Mouse (Mus musculus): ENCODE data around the gene Socs3. TPM values are rescaled to one million over a fixed set of nuclear protein-coding genes. Genes with fewer than 3 reads are reported as not detected.

The Socs3 gene
- total RNA-seq, 2 experiments from 2014 or later = 4.4 to 6.1 TPM

DNA sequence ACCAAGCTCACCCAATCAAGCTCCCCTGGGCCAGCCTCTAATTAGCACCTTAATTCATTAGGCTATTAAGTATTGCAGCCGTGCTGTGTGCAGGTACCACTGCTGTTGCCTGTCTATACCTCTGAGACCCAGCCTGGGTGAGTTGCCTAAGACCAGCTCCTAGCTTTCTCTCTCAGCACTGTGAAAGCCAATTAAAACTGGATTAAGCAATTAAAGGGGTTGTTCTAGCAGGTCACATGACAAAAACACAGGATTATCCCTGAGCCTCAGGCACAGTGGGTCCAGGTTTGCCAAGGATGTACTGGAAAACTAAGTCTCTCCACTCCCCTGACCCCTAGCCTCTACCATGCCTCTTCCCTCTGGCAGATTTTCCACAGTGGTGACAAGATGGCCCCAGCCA, 44.3 kb downstream of the Socs3 start:
- TF ChIP-seq CTCF (IDR thresholded peaks at IDR 0.05) = no peak
- intact Hi-C loops (cut with DNase I) = no loop called here

DNA sequence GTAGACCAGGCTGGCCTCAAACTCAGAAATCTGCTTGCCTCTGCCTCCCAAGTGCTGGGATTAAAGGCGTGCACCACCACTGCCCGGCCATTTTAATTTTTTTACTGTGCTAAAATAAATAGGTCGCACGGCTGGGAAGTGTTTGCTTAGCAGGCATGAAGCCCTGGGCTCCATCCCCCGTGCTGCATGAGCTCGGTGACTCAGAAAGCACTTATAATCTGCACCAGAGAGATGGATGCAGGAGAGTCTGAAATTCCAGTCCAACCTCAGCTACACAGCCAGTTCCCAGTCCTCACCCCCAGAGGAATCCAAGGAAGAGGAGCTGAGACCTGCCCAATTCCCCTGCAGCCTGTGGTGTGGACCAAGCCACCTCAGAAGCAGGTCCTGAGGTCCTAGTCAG, 45.4 kb downstream of the Socs3 start:
- no peak overlapping the region for H3K4me3 ChIP-seq
- no peak; the same call in 1 of the 2 replicates for TF ChIP-seq CTCF (IDR thresholded peaks at IDR 0.05)
- intact Hi-C loops (cut with DNase I) = no loop called here
- DNase-seq (ENCODE audit: extremely low spot score in 1 of 2, low spot score in 2 of 2) = no peak
- H3K27ac ChIP-seq = no peak overlapping the region

More for the DNA sequence above, 44.3 kb downstream of the Socs3 start:
- Histone ChIP-seq H3K27ac (no peak overlapping the region), H3K4me3 (no peak overlapping the region)
- no peak for DNase-seq (ENCODE audit: extremely low spot score in 1 of 2, low spot score in 2 of 2)

DNA sequence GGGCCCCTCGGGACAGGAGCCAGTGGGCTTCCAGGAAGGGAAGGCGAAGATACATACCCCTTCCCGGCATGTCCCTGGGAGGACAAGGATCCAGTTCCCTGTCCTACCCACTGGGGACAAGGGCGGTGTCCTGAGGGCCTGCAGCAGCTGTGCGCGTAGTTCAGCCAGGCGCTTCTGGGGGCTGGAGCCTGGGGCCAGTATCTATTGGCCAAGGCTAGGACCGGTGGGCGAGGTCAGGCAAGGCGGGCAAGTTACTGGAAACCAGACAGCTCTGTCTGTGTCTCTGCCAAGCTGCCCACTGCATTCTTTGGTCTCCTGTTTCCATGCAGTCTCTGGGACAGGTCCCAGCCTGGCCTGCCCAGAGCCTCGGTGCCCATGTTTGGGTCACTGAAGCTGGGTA, 46.6 kb downstream of the Socs3 start:
- TF ChIP-seq CTCF (IDR thresholded peaks at IDR 0.05) = no peak
- intact Hi-C loops (cut with DNase I) = no loop called here
- Histone ChIP-seq H3K4me3 (no peak overlapping the region), H3K27ac (no peak overlapping the region)
- no peak for DNase-seq (ENCODE audit: extremely low spot score in 1 of 2, low spot score in 2 of 2)

DNA sequence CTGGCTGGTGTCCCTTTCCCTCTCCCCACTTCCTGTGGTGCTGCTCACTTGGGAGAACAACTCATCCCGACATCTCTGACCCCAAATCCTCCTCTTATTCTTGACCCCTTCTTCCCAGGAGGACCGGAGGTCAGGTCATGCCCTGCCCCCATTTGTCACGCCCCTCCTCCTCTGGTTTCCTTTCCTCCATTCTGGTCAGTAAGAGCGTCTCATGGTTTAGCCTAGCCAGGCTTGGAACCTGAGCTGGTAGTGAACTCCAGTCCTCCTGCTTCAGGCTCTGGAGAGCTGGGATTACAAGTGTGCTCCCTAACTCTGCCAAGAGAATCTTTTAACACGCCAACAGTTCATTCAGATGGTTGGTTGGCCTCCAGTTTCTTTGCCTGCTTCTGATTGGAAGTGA, 50.6 kb downstream of the Socs3 start:
- H3K4me3 ChIP-seq = no peak overlapping the region
- H3K27ac ChIP-seq = no peak overlapping the region
- no peak for TF ChIP-seq CTCF (IDR thresholded peaks at IDR 0.05)
- no peak for DNase-seq (ENCODE audit: extremely low spot score in 1 of 2, low spot score in 2 of 2)
- intact Hi-C loops (cut with DNase I) = no loop called here

DNA sequence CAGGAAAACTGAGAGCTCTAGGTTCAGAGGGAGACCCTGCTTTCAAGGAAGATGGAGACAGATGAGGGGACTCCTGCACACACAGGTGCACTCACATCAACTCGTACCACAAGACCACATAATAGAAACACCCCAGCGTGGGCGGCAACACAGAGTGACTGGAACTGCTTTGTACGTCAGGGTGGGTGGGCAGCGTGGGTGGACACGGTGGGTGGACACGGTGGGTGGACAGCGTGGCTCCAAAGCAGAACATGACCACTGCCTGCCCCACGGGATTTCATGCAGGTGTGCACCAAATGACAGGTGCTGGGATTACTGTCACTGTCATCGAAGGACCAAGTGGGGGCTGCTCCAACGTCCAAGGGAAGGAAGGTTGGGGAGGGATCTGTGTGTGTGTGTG, 51.3 kb downstream of the Socs3 start:
- Histone ChIP-seq H3K27ac (no peak overlapping the region), H3K4me3 (no peak overlapping the region)
- no peak for DNase-seq (ENCODE audit: extremely low spot score in 1 of 2, low spot score in 2 of 2)
- TF ChIP-seq CTCF (IDR thresholded peaks at IDR 0.05) = no peak
- intact Hi-C loops (cut with DNase I) = no loop called here

Small RNAs within 50 kb of the gene (microRNA-seq; reads per million reads assigned to microRNA genes)
- 0.48 to 2.4 reads per million in 2 experiments for gene Mir6933

Other genes starting within 250 kb of the Socs3 start
- 1 to 10 TPM in 1 of 2 experiments, under 1 TPM in 1; 0.88 to 1.3 TPM for gene Tmc8, start 188.0 kb downstream of the Socs3 start, total RNA-seq (2021)
- gene Tmc6, start 187.8 kb downstream of the Socs3 start, total RNA-seq (2021) = 1 to 10 TPM; 7.8 to 9.3 TPM
- gene 6030468B19Rik, start 172.4 kb downstream of the Socs3 start, total RNA-seq (2021) = not detected
- 1 to 10 TPM; 2.3 to 4.6 TPM for gene Gm20708, start 160.4 kb downstream of the Socs3 start, total RNA-seq (2021)
- gene Syngr2, start 160.4 kb downstream of the Socs3 start, total RNA-seq (2021) = 10 to 100 TPM in 1 of 2 experiments, 1 to 10 TPM in 1; 8.7 to 11.1 TPM
- gene Afmid, start 144.1 kb downstream of the Socs3 start, total RNA-seq (2021) = 1 to 10 TPM; 5.2 to 8.5 TPM
- 1 to 10 TPM in 1 of 2 experiments, under 1 TPM in 1; 0.81 to 1.0 TPM for gene Tk1, start 144.0 kb downstream of the Socs3 start, total RNA-seq (2021)
- gene Birc5, start 120.8 kb downstream of the Socs3 start, total RNA-seq (2021) = 1 to 10 TPM in 1 of 2 experiments, under 1 TPM in 1; 0.95 to 1.3 TPM
- gene Tmem235, start 109.3 kb downstream of the Socs3 start, total RNA-seq (2021) = under 1 TPM in 1 of 2 experiments, not detected in 1; 0.19 TPM
- 1 to 10 TPM; 4.7 to 5.4 TPM for gene Tha1, start 96.6 kb downstream of the Socs3 start, total RNA-seq (2021)
- 10 to 100 TPM; 83.3 to 85.5 TPM for gene Pgs1, start 16.2 kb upstream of the Socs3 start, total RNA-seq (2021)
- under 1 TPM; 0.05 to 0.16 TPM for gene Dnah17, start 160.6 kb upstream of the Socs3 start, total RNA-seq (2021)

Data from left cerebral cortex, adult 2 months (tissue).